Mouse (Mus musculus) lung, postnatal 0 days (tissue): Measurements from ENCODE around the gene Smim17.

Experiments used
- CTCF ChIP-seq: IDR thresholded peaks from 2 replicates; pipeline ENCODE4 v1.5.1; 2016; ENCODE audit warnings: antibody characterized with exemption, mild to moderate bottlenecking
- EP300 ChIP-seq: IDR thresholded peaks from 2 replicates; pipeline ENCODE4 v1.6.1; 2016; ENCODE audit warnings: antibody characterized with exemption, mild to moderate bottlenecking, control low read depth

GRCm38 (mm10) chr7:6364761-6365160, 33.8 kb upstream of the Smim17 start:
- TF ChIP-seq CTCF: no peak
- no peak for TF ChIP-seq EP300
